Mouse (Mus musculus) frontal cortex, adult (tissue): Measurements from ENCODE around the gene Styx.
A peak's percentile ranks its signal among the peaks of the same experiment; 100 is the strongest.

ENCODE experiments used
- ATAC-seq: cut with Nextera tagmentation; 2 replicates; pipeline ENCODE4 v1.9.2; 2017; ENCODE audit warnings: mild to moderate bottlenecking, moderate library complexity, mixed read lengths; ENCODE audit not compliant: low TSS enrichment

Styx gene

DNA sequence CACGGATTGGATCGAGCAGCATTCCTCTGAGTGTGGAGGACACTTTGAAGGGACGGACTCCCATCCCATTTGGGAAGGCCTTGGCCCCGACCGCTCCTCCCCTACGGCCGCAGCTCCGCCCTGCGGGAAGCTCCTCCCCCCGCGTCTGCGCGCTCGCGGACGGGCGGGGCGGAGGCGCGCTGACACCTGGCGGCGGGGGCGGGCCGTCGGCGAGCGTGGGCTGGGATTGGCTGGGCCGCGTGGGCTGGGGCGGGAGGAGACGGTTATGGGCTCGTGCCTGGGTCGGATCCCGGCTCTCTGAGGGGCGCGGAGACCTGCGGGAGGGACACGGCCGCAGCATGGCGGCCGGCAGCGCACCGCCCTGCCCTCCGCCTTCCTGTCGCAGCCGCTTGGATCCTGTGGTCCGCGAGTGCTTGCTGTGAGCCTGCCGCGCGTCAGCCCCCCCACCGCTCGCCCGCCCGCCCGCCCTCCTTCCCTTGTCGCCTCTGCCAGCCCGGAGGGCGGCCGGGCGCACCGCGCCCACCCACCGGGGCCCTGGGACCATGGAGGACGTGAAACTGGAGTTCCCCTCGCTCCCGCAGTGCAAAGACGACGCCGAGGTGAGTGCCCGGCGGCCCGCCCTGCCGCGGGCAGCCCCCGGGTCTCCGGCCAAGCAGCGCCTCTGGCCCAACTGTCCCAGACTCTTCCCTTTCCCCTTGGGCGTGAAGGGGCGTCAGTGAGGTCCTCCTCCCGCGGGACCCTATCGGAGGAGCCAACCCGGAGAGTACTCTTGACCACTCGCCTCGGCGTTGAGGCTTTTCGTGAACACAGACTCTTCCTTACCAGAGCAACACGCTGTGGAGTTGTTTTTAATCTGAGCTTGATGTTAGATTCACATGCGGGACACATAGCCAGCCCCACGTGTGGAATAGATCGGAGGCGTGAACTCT lies at the start of gene Styx:
TSS of gene Styx (plus strand) at position 163 of the 929 bp plus-strand sequence.
- peak; percentile 96 for ATAC-seq

DNA sequence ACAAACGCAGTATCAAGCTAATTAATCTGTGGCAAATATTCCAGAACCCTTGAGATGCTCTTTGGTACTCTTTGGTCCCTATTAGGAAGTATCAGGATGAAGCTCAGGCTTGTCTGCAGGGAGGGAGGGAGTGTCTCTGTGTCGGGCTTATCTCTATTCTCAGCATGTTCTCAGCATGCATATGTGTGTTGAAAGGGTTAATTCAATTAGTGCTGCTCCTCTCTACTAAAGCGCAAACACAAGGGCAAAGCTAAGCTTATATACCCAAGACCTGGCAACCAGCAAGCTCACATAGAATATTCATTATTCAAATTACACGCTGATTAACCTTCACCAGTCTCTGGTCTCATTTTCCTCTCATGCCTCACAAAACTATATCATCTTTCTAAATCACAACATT lies 47.0 kb upstream of the Styx start:
- ATAC-seq: no peak

DNA sequence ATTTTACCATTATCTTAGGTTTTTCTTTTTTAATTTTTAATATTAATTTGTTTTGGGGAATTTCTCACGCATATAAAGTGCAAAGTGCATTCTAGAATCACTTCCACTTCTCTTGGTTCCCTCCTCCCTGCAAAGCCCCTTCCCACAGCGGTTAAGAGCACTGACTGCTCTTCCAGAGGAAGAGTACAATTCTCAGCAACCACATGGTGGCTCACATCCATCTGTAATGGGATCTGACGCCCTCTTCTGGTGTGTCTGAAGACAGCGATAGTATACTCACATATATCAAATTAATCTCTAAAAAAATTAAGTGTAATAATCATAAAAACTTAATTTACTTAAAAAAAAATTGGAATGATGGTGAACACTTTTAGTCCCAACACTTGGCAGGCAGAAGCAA lies 46.5 kb upstream of the Styx start:
- ATAC-seq: no peak

DNA sequence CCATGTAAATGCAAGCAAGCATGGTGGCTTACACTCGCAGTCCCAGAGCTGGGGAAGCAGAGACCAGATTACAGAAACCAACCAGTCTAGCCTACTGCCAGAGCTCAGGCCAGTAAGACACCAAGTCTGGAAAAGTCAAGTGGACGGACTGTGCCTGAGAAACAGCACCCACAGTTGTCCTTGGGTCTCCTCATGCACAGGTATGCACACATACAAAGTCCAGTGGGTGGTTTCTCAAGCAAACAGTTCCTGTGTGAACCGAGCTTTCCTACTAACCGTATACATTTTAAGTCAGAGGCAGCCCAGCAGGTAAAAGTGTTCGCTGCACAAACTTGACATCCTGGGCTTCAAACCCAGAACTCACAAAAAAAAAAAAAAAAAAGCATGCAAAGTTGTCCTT lies 45.0 kb upstream of the Styx start:
- ATAC-seq: no peak

DNA sequence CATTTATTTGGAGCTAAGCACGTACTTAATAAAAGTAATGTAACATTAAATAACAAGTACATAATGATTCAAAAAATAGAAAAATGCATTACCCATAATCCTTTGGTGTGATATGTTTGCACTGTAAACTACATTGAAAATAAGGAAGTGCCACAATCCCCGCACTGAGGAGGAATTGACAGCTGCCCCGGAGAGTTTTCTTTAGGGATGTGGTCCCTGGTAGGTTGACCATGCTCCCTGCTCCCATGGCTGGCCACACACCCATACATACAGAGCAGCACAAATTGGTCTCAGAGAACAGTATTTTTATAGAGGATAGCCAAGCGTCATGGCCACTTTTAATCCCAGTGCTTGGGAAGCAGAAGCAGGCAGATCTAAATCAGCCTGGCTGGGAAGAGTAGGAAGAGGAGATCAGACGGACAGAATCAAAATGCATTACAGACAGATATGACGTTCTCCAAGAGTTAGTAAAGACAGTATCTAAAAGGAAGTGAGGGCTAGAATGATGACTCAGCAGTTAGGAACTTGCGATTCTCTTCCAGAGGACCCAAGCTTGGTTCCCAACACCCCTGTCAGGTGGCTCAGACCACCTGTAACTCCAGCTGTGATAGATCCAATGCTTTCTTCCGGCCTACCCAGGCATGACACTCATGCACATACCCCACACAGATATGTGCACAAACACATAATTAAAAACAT lies 43.1 kb upstream of the Styx start:
- ATAC-seq: no peak

DNA sequence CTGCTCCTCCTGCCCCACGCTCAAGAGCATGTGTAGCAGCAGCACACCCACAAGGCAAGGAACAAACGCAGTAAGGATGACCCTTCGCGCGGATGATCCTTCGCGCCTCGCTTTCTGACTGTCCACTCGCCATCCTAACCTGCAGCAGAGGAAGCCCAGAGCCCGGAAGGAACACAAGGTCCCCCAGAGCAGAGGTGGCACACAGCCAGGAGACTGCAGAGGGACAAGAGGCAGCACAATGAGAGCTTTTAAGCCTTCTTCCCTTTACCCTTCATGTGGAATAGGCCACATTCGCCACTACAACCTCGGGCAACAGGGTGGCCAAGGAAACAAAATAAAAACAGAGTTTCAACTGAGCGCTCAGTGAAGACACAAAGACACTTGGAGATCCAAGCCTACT lies 41.2 kb upstream of the Styx start:
- ATAC-seq: no peak

DNA sequence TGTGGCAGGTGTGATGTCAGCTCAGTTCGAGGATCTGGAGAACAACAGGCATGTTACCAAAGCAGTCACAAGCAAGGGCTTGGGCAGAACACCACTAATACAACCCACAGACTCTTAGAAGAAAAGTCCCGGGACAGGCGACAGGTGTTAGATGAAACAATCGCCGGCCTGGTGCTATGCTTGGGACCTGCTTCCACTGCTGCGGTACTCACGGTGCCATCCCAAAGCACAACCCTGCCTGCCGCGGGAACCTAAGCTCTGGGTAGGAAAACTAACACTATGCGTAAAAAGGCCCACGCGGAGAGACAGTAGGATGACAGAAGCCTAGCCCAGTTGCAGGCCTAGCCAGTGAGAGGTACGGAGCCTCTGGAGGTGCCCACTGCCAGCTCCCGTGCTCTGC lies 40.8 kb upstream of the Styx start:
- no peak for ATAC-seq

DNA sequence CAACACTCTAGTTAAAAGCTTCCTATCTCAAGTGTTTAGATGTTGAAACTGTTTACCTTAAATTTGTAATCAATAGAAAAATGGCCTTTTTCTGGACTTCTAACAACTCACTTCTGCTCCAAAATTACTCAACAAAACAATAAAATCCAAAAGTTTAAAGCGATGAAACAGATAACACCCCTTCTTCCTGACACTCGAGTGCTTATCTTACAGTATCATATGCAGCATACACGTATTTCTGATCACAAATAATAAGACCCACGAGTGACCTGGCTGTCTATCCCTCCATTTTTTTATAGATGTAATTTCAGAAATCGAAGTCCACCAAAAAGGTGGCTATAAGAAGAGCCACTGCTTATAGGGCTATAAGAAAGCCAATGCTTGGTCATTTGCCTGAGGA lies 34.0 kb upstream of the Styx start:
- no peak for ATAC-seq

DNA sequence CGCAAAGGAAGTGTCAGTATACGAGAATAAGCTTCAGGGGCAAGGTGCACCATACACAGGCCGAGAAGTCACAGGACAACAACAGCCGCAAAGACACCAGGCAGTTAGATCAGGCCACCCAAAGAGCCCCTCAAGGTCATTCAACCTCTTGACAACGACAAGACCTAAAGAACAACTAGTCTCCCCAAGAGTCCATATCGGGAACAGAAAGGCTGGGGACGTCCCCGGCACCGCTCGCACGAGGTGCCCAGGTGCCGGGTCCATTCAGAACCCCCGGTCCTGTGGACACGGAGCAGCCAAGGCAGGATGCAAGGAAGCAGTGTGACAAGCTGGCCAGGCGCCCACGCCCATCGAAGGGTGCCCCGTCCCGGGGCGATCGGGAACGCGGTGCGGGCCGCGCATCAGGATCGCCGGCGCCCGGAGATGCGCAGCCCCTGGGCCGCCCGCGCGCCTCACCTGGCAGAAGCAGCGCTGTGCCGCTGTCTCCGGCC lies 32.9 kb upstream of the Styx start:
- peak; percentile 32 for ATAC-seq

DNA sequence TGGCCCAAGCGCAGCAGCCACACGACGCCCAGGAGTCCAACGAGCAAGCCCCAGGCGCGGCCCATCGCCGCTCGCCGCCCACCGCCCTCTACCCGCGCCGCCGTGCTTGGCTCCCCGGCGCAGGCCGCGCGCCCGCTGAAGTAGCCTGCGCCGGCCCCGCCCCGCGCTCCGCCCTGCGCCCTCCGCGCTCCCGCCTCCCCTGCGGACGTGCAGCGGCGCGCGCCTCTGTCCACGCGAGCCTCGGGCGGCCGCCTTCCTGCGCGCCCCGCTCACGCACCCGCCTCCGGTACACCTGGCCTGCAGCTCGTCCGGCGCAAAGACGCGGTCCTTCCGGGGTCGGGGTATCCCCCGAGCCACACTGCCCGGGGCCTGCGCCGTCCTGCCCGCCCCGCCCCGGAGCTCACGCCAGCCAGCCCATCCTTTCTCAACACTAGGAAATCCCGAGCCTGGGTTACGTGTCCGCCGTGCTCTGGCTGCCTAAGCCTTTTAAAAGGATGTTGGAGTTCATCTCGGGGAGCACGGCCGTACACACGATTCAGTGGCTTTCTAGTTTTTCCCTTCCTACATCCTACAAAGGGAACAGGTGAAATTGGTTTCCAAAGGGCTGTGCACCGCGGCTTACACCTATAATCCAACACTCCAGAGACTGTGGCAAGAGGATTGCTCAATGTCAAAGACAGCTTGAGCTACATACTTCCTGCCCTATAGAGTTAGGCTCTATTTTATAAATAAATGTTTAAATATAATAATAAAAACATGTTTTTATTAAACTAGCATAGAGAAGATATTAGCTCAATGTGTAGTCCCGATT lies 32.3 kb upstream of the Styx start, which contains the start of gene Ero1l:
TSS of gene Ero1l (minus strand) at position 346 of the 811 bp plus-strand sequence.
- peak; percentile 87 for ATAC-seq

DNA sequence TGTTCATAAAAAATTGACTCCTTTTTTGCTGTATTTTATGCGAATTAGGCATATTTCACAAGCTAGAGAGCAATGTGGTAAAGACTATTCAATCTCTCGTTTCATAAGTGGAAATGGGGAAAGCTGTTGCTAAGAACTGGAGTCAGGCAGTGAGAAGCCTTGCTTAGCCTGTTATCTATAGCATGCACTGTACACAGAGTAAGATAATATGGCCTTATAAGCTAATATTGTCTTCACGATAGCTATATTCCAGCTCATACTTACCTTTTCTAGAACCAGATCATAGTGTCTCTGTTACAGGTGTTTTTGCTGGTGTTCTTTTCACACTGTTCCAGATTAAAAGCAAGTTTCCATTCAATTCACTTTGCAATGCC lies 31.7 kb upstream of the Styx start:
- no peak for ATAC-seq

DNA sequence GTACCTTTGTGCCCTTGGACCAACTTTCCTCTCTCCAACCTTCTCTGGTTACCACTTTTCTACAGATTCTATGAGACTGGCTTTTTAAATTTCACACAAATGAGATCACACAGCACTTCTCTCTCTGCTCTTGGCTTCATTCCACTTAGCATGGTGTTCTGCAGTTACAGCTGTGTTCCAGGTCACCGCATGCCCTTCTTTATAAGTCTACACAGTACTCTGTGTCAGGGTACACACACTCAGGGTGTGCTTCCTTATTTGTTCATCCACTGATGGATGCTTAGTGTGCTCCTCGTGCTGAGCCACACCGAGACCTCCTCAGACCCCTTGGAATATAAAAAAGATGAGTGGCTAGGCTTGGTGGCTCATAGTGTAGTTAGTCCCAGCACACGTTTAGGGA lies 30.8 kb upstream of the Styx start:
- no peak for ATAC-seq

DNA sequence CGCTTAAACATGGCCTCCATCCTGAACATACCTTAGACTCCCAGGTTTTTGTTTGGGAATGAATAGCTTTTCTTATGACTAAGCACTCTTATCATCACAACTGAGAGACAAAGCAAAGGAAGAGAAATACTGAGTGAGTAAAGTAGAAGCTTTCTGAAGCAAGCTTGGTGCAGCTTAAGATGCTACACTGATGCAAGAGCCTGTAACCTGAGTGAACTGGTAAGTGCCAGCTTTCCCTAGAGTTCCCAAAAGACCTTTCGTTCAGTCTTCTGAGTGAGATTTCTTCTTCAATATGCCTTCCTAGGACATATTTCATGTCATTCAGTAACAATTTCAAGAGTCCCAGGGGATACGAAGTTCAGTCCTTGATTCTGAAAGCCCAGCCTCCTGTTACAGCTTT lies 29.8 kb upstream of the Styx start:
- no peak for ATAC-seq

DNA sequence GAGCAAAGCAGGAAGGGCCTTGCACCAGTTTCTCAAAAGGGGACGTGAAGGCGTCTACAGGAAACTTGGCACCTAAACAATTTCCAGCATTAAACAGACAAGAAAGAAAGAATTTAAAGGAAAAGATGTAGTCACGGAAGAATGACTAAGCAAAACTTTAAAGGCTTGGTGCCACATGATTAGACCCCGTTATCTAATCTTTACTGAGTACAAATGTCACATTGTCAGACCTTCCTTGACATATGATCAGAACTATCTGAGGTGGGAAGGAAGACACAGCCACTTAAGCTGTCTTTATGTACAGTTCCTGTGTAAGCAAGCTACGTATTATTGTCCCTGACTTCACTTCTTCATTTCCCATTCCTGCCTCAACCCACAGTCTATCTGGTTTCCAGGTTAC lies 29.3 kb upstream of the Styx start:
- ATAC-seq: no peak

DNA sequence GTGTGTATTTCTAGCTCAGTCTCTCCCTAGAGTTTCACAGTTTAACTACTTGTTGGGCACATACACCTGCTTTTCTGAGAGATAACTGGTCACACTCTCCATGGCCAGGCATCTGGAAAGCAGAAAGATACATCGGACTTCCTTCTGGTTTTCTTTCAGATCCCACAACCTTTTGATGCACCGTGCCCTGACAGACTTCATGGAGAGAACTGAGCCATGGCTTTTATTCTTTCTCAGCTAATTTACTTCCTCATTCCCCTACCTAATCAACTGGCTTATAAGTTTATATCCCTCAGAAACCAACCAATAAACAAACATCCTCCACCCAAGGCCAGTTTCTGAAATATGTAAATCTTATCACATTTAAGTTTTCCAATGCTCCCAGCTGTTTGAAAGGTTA lies 28.4 kb upstream of the Styx start:
- ATAC-seq: no peak

DNA sequence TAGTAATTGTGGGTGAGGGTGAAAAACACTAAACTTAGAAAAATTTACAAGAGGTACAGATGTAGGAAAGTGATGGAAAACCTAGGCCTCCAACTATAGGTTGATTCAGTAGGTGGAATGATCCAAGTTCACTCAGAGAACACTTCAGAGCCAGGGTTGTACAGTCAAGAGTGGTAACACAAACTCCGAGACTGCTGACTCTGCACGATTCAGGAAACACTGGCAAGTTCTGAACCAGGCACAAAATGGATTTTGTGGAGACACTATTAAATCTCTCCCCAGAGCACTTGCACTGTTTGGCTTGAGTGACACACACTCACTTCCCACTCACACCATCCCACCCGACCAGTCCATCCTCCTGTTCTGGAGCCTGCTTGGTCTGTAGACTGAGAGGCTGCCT lies 27.6 kb upstream of the Styx start:
- ATAC-seq: no peak

DNA sequence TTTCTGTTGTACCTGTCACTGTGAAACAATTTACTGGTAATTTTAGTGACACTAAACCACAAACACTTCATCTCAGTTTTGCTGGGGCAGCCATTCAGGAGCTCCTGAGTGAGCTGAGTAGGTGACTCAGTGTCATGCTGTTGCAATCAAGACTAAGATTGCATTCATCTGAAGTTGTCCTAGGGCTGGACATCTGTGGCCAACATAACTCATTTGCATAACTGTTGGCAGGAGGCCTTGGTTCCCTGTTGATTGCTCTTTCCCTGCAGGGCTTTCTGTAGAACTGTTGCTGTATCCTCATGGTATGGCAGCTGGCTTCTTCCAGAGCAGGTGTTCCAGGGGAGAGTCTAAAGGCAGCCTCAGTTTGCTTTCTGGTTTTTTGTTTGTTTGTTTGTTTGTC lies 25.4 kb upstream of the Styx start:
- ATAC-seq: no peak

DNA sequence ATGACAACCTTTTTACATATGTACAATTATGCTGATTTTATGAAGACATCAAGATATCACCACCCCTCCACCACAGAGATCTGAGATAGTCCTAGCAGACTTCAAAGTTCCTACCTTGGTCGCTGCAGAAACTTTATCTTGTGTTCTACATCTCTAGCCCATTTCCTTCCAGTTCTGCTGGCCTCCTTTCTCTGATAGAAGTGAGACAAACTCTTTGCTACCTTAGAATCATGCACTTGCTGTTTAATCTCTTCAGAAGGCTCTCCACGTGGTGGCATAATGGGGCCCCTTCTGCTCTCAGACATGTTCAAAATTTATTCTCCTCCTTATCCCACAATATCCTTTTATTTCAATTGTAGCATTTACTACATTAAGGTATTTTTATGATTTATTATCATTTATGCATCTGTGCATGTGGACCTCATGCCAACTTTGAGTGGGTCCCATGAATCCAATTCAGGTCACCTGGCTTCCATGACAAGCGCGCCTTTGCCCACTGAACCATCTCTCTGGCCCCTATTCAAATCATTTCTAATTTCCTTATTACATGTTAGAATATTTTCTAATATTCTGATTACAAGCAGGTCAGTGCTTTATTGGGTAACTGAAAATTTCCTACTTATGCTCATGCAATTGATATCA lies 22.7 kb upstream of the Styx start:
- no peak for ATAC-seq

DNA sequence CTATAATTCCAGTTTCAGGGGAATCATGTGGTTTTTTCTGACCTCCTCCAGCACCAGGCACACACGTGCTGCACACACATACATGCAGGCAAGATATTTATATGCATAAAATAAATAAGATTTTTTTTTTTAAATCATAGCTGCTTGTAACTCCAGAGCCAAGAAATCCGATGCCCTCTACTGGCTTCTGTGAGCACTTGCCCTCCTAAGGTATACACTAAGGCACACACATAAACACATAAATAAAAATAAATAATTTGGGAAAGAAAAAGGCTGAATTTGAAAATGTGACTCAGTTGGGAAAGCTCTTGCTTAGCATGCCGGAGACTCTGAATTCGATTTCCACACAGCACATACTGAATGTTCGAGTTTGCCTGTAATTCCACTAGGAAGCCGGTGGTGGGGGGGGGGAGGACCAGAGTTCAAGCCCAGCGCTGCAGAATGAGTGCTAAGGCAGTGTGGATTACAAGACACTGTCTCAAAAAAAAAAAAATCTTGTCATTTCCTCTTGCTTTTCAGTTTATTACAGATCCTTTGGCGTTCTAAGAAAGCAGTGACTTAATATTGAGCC lies 21.8 kb upstream of the Styx start:
- peak; percentile 5; the same call in 1 of the 2 replicates for ATAC-seq

DNA sequence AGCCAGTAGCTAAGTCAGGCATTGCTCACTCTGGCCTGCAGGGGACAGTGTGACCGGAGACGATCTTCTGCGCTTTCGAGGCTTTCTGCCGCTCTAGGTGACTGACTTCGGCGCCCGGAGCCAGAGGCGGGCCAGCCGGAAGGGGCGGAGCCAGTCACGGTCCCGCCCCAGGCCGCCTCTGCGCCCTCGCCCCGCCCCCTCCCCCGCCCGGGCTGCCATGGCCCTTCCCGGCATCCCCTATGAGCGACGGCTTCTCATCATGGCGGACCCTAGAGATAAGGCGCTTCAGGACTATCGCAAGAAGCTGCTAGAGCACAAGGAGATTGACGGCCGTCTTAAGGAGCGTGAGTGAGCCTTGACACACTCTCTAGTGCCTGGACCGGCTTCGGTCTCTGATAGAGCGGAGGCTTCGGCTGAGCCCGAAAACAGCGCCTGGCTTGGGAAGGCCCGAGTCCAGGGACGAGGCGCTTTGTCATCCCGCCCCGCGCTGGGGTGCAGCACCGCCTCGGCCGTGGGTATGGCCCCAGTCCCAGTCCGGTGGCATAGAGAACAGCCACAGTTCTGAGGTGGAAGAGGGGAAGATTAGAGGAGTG lies 21.2 kb upstream of the Styx start, which contains the start of gene Psmc6:
TSS of gene Psmc6 (plus strand) at position 200 of the 593 bp plus-strand sequence.
- peak; percentile 97 for ATAC-seq
